Mouse (Mus musculus) bone marrow, adult 2 months (tissue): Measurements from ENCODE around the gene Slc16a13.

ENCODE experiments used
- CTCF ChIP-seq: fragments of 200-500 bp; IDR thresholded peaks from 2 replicates; pipeline ENCODE4 v1.5.1; 2011; ENCODE audit warnings: low read length, control low read depth; ENCODE audit not compliant: control insufficient read depth, insufficient read depth
- POLR2A ChIP-seq: fragments of 200-500 bp; IDR thresholded peaks from 2 replicates; pipeline ENCODE4 v1.6.1; 2011; ENCODE audit warnings: low read depth, mild to moderate bottlenecking, control low read depth, low read length, borderline replicate concordance; ENCODE audit not compliant: control insufficient read depth

GRCm38 (mm10) chr11:70237457-70238167, 16.7 kb upstream of the Slc16a13 start, which contains the start of gene 0610010K14Rik:
- TF ChIP-seq CTCF (peak; percentile 66; the same call in 1 of the 2 replicates), POLR2A (peak; percentile 91)
